Mouse (Mus musculus) intestine, embryonic 14.5 days (tissue): ENCODE data around the gene Cecr2. TPM values are rescaled to one million over a fixed set of nuclear protein-coding genes. Genes with fewer than 3 reads are reported as not detected.
"Not testable (repeated sequence)": the region's sequence is repeated elsewhere in the genome, so short reads cannot be mapped to it uniquely, and the experiment has no call there.

Experiments used
- ATAC-seq: fragments of 200-750 bp; cut with Nextera tagmentation; replicated peaks from 2 replicates; pipeline ENCODE4 v1.8.0; 2017; ENCODE audit warnings: low read depth, moderate number of reproducible peaks, moderate TSS enrichment, moderate library complexity; ENCODE audit not compliant: low FRiP score, low TSS enrichment
- DNase-seq: peaks from one replicate; pipeline ENCODE4 v3.0.0-alpha.2; 2018; ENCODE audit warnings: low spot score
- H3K27ac ChIP-seq: fragments of 300-500 bp; sonication (generic); 2 replicates; pipeline ENCODE4 v1.5.1; 2014; ENCODE audit warnings: low read depth, mild to moderate bottlenecking, control low read depth
- H3K27me3 ChIP-seq: fragments of 300-500 bp; sonication (generic); replicated peaks from 2 replicates; pipeline ENCODE4 v1.6.1; 2014; ENCODE audit warnings: low read length, control low read depth; ENCODE audit not compliant: control insufficient read depth, insufficient read depth
- H3K36me3 ChIP-seq: fragments of 300-500 bp; sonication (generic); 2 replicates; pipeline ENCODE4 v1.6.1; 2014; ENCODE audit warnings: low read length, control low read depth; ENCODE audit not compliant: control insufficient read depth, insufficient read depth
- H3K4me1 ChIP-seq: fragments of 300-500 bp; sonication (generic); replicated peaks from 2 replicates; pipeline ENCODE4 v1.6.1; 2014; ENCODE audit warnings: low read length, control low read depth, mixed read lengths; ENCODE audit not compliant: control insufficient read depth, insufficient read depth
- H3K4me2 ChIP-seq: fragments of 300-500 bp; sonication (generic); 2 replicates; pipeline ENCODE4 v1.6.1; 2014; ENCODE audit warnings: low read length
- H3K4me3 ChIP-seq: fragments of 300-500 bp; sonication (generic); 2 replicates; pipeline ENCODE4 v1.5.1; 2014; ENCODE audit warnings: low read depth, low read length, control low read depth, mixed read lengths
- H3K9ac ChIP-seq: fragments of 300-500 bp; sonication (generic); 2 replicates; pipeline ENCODE4 v1.6.1; 2014; ENCODE audit warnings: mild to moderate bottlenecking, low read length
- H3K9me3 ChIP-seq: fragments of 300-500 bp; sonication (generic); 2 replicates; pipeline ENCODE4 v1.6.1; 2016; ENCODE audit warnings: low read length, control low read depth; ENCODE audit not compliant: control insufficient read depth
- WGBS: fragments of 180-500 bp; shearing (Covaris S2); extraction: QIAGEN DNeasy Blood & Tissue Kit; methylation state at CpG from one replicate; pipeline ENCODE4 v1.1.7; 2014; 5-methylcytosine and 5-hydroxymethylcytosine counted together
- polyA plus RNA-seq: library from polyadenylated mRNA; unstranded; fragments of >200 nt; fragmentation: Nextera tagmentation; extraction: Ambion mirVana; gene quantifications from 2 replicates; pipeline ENCODE4 v1.2.1, GENCODE M21; 2014

Cecr2 gene
- polyA plus RNA-seq, 1 experiment from 2014 or later: 1.9 TPM

DNA sequence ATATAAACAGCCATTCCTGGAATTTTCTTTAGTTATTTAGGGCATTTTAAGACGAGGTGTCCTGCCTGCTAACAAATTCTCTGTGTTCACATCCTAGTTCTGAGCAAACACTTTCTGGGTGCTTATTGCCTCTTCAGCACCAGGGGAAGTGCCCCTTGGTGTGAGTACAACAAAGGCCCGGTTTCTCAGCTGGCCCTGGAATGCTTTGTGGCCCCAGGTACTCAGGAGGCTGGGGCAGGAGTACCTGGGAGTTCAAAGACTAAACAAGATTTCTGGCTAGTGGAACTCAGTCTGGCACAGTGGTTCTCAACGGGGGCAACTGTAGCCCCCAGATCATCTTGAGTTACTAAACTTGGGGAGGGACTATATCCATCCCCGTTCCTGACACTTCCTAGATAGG, 26.6 kb upstream of the Cecr2 start:
- Histone ChIP-seq H3K9ac (no peak overlapping the region), H3K36me3 (no peaks in the 10 kb centered on the region), H3K27ac (no peak overlapping the region), H3K27me3 (no peaks in the 10 kb centered on the region), H3K4me1 (no peaks in the 10 kb centered on the region), H3K4me3 (no peak overlapping the region), H3K9me3 (no peaks in the 10 kb centered on the region), H3K4me2 (no peak overlapping the region)
- no peak for ATAC-seq
- DNase-seq: no peak
- 36% methylated on average over 4 of the region's 4 CpGs for WGBS

DNA sequence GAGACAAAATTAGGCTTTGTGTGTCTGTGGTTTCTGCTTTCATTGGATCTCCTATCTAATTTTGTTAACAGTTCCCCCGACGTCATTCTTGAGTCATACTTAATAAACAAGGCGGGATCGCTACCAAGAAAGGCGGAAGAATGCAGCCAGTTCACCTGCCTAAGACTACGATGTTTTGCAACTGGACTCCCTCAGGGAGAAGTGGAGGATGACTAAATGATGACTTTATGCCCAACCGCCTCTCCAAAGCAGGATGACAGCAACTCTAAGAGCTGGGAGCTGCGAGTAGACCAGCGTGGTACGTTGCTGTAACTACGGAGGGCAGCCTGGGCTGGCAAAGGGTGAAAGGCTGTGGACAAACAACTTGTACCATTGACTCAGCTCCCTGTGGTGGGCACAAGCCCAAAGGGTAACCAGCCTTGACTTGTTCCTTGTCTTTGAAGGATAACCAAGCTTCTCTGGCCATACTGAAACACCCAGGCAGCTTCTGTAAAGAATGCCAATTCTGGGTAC, 24.2 kb upstream of the Cecr2 start:
- Histone ChIP-seq H3K9me3 (no peaks in the 10 kb centered on the region), H3K36me3 (no peaks in the 10 kb centered on the region), H3K4me1 (no peaks in the 10 kb centered on the region), H3K27ac (no peak overlapping the region), H3K27me3 (no peaks in the 10 kb centered on the region), H3K9ac (no peak overlapping the region), H3K4me3 (no peak overlapping the region), H3K4me2 (no peak overlapping the region)
- no peak for ATAC-seq
- 89% methylated on average over 11 of the region's 11 CpGs for WGBS
- DNase-seq: no peak

DNA sequence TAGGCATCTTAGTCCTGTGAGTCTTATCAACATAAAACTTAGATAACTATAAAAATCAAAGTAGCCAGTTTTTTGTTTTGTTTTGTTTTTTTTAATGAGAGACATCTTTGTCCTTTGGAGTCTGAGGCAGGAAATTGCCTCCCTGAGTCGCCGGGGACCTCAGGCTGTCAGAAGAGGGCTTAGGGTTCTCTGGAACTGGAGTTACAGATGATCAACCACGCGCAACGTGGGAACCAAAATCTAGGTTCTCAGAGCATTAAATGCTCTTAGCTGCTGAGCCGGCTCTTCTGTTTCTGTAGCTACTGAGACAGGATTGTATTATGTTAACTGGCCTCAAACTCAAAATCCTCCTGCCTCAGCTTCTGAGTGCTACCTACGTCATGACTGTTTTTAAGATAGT, 22.4 kb upstream of the Cecr2 start:
- no peak overlapping the region for H3K9ac ChIP-seq
- H3K9me3 ChIP-seq: no peaks in the 10 kb centered on the region
- H3K4me1 ChIP-seq: no peaks in the 10 kb centered on the region
- no peak overlapping the region for H3K4me2 ChIP-seq
- WGBS: 69% methylated on average over 7 of the region's 7 CpGs
- no peak overlapping the region for H3K27ac ChIP-seq
- no peak overlapping the region for H3K4me3 ChIP-seq
- DNase-seq (no peak), ATAC-seq (no peak)
- H3K27me3 ChIP-seq: no peaks in the 10 kb centered on the region
- no peaks in the 10 kb centered on the region for H3K36me3 ChIP-seq

DNA sequence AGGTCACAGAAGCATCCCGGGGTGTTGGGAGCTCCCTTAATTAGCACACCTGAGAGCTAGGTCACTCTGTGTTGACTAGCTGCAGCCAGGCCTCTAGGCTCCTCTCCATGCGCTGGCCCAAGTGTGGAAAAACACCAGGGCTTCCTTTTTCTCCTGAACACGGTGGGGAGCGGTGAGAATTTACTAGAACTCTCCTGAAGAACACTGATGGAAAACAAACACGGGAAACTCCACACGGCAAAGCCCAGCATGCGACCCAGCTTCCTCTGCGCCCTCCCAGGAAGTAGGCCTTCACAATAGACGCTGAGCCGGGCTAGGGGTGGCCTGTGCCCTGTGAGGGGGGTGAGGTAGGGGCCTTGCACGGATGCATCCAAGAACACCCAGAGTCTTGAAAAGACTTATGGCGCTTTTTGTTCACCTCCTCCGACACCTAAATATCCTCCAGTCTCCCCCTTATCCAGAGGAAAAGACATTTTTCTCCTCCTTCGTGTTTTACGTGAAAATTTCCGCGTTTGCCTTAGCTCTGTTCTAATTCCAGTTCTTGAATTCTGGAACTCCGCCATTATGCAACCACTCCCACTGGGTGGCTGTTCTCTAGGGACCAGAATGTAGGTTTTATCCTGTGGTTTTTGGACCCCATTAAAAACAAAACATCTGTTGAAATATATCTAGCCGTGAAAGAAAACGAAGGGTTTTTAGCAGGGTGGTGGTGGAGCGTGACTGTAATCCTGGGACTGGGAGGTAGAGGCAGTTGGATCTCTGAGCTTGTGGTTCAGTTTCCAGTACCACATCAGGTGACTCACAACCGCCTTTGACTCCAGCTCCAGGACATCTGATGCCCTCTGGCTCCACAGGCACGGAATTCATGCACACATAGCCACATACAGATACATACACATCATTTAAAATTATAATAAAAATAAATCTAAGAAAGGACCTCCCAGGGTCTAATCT, 21.5 kb upstream of the Cecr2 start:
- Histone ChIP-seq H3K9ac (no peak overlapping the region), H3K36me3 (no peaks in the 10 kb centered on the region), H3K27me3 (no peaks in the 10 kb centered on the region), H3K4me1 (no peaks in the 10 kb centered on the region), H3K4me3 (no peak overlapping the region), H3K27ac (no peak overlapping the region), H3K9me3 (no peaks in the 10 kb centered on the region), H3K4me2 (no peak overlapping the region)
- 56% methylated on average over 23 of the region's 23 CpGs for WGBS
- DNase-seq (no peak), ATAC-seq (no peak)

DNA sequence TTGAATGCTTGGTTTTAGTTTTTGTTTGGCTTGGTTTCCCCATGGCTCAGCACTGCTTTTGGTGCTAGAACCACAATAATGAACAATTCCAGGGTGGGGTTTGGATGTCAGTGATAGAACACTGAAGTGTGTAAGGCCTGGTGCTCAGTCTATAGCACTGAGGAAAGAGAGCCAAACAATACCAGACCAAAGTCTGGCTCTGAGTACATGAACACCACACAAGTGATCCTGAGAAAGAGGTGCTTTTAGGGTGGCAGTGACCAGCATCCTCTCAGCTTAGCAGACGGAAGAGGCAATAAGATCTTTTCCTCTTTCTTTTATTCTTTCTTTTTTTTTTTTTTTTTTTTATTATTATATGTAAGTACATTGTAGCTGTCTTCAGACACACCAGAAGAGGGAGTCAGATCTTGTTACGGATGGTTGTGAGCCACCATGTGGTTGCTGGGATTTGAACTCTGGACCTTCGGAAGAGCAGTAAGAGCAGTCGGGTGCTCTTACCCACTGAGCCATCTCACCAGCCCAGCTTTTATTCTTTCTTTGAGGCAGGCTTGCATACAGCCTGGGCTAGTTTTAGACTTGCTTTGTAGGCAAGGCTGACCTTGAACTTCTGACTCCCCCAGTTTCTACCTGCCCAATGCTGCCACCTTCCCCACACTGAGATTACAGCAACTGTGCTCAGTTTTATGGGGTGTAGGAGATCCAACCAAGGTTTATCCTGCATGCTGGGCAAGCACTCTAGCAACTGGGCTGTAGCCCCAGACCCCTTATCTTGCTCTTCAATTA, 18.7 kb upstream of the Cecr2 start:
- not testable (repeated sequence) for H3K27ac ChIP-seq, H3K9me3 ChIP-seq, ATAC-seq, H3K9ac ChIP-seq, H3K4me3 ChIP-seq, H3K36me3 ChIP-seq, H3K4me1 ChIP-seq, H3K4me2 ChIP-seq, DNase-seq, H3K27me3 ChIP-seq
- 91% methylated on average over 3 of the region's 4 CpGs for WGBS

DNA sequence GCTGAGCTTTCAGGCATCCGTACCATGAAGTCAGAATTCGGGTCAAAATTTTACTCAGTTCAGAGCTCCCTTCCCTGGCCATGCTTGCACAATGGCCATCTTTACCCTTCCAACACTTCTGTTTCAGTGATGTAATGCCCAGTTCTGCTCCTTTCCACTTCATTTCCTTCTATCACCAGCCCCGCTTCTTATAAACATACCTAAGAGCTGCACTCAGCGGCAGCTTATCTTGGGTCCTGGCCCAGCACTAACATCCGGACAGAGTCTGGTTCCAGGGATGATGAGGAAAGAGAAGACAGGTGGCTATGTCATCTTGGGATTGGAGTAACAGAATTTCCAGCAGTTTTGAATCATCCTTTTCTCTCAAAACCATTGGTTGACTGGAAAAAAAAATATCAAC, 18.0 kb upstream of the Cecr2 start:
- Histone ChIP-seq H3K27ac (no peak overlapping the region), H3K4me2 (no peak overlapping the region), H3K27me3 (no peaks in the 10 kb centered on the region), H3K4me1 (no peaks in the 10 kb centered on the region), H3K36me3 (no peaks in the 10 kb centered on the region), H3K9me3 (no peaks in the 10 kb centered on the region), H3K9ac (no peak overlapping the region), H3K4me3 (no peak overlapping the region)
- DNase-seq: no peak
- 44% methylated on average over 5 of the region's 5 CpGs for WGBS
- no peak for ATAC-seq

DNA sequence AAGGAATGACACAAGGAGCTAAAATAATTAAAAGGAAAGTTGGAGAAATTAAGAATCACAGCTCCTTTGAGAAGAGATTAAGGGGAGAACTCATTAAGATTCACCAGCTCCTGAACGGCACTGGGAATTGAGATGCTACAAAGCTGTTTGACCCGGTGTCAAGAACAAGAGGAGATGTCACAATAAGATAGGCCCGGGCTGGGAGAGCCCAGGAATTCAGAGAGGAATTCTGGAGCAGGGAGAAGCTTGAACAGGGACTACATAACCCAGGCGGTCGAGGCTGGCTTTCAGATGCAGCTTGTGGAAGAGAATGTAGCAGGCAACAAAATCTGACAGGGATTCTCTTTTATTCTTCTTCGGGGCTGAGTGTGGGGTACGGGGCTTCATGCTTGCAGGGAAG, 13.5 kb upstream of the Cecr2 start:
- 49% methylated on average over 7 of the region's 7 CpGs for WGBS
- Histone ChIP-seq H3K9me3 (no peaks in the 10 kb centered on the region), H3K9ac (no peak overlapping the region), H3K27me3 (no peaks in the 10 kb centered on the region), H3K4me1 (no peaks in the 10 kb centered on the region), H3K36me3 (no peaks in the 10 kb centered on the region), H3K27ac (no peak overlapping the region), H3K4me2 (no peak overlapping the region), H3K4me3 (no peak overlapping the region)
- ATAC-seq (no peak), DNase-seq (no peak)

DNA sequence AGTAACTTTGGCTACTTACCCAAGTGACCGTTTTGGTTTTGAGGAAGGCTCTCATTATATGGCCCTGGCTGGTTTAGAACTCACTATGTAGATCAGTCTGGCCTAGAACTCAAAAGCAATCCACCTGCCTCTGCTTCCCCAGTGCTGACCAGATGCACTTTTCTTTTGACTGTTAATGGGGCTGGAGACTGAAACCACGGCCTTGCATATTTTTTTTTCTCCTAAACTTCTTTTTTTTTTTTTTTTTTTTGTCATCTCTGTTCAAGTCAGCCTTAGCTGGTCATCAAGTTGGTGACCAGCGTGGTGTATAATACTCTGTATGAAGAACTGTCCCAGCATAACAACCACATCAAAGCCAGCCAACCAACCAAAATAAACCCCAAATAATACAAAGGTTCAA, 10.5 kb upstream of the Cecr2 start:
- Histone ChIP-seq H3K4me1 (no peaks in the 10 kb centered on the region), H3K9ac (no peak overlapping the region), H3K36me3 (no peaks in the 10 kb centered on the region), H3K27ac (no peak overlapping the region), H3K27me3 (no peaks in the 10 kb centered on the region), H3K4me3 (no peak overlapping the region), H3K4me2 (no peak overlapping the region), H3K9me3 (no peaks in the 10 kb centered on the region)
- ATAC-seq: no peak
- 84% methylated on average over 3 of the region's 3 CpGs for WGBS
- no peak for DNase-seq
